Mouse (Mus musculus) retina, postnatal 1 day (tissue): ENCODE measurements at regions not wholly inside any gene's neighbourhood (a gene's known extent, or its start where the extent isn't known, plus 50 kb on each side); places are given as distances from the start of the nearest gene placed in this dataset.

Source experiments
- DNase-seq: peaks from one replicate; pipeline ENCODE4 v3.0.0-alpha.2; 2012

GRCm38 (mm10) chr19:51648586-51649158 is 615.4 kb upstream of the Ins1 start:
- peak; percentile 54 for DNase-seq

DNA sequence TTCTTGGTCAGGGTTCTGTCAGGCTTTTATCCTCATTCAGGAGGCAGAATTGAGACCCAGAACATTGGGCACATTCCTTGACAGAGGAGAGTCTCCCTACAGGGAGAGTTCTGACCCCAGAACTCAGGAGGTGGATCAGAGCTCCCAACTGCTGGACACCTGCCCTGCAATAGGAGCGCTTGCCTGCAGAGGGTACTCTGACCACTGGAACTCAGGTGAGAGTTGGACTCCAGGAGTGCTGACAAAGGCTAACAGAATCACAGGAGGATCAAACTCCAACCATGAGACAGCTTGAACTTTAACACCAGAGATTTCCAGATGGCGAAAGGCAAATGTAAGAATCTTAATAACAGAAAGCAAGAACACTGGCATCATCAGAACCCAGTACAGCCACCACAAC is 603.9 kb upstream of the Ins1 start:
- no peak for DNase-seq

DNA sequence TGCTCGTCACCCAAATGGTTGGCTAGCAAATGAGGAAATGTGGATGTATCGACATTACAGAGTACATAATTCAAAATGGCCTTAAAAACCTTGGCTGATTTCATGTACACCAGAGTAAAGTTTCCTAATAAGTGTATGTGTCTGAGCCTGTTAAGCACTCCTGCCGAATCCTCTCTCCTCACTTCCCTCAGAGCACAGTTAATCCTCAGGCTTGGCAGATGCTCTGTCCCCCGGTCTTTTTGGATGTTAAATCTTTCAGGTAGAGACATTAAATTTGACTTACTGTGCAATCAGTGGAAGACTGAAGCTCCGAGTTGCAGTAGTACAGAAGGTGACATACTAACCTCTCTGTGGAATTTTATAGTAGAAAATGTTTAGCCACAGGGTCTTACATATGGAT is 597.5 kb upstream of the Ins1 start:
- no peak for DNase-seq

- DNase-seq, result no peak
Measured at GRCm38 (mm10) chr19:51675706-51676105, 588.4 kb upstream of the Ins1 start.
